Mouse (Mus musculus): ENCODE data around the gene Lpar5. TPM values are rescaled to one million over a fixed set of nuclear protein-coding genes. Genes with fewer than 3 reads are reported as not detected.
"Not testable (repeated sequence)": the region's sequence is repeated elsewhere in the genome, so short reads cannot be mapped to it uniquely, and the experiment has no call there.

Gene Lpar5
- polyA plus RNA-seq (2015; fragmentation: Nextera tagmentation; extraction: Ambion mirVana): 6.4 and 7.0 TPM in 2 replicates

GRCm38 (mm10) chr6:125067571-125067995 is at the start of gene Lpar5:
TSS of gene Lpar5 (plus strand) at chr6:125067920.
- no peak for TF ChIP-seq EP300 (optimal IDR thresholded peaks at IDR 0.05)
- TF ChIP-seq CTCF (IDR thresholded peaks at IDR 0.05; ENCODE audit: low read depth): no peak
- H3K36me3 ChIP-seq (ENCODE audit: control insufficient read depth, insufficient read depth, low read length): no peaks in the 10 kb centered on the region
- no peaks in the 10 kb centered on the region for H3K4me1 ChIP-seq (replicated peaks; ENCODE audit: control insufficient read depth, insufficient read depth)
- peak within 1 kb of the TSS; percentile 75 for H3K27ac ChIP-seq (replicated peaks)
- H3K27me3 ChIP-seq (ENCODE audit: control insufficient read depth, insufficient read depth, low read length): no peaks in the 10 kb centered on the region
- no peaks in the 10 kb centered on the region for H3K9me3 ChIP-seq (ENCODE audit: control insufficient read depth, low read length)
- DNase-seq (ENCODE audit: low spot score) (peak; percentile 59), ATAC-seq (ENCODE audit: low FRiP score, low TSS enrichment) (peak; percentile 68)
- H3K9ac ChIP-seq (ENCODE audit: low read length): peak within 1 kb of the TSS; percentile 27; the same call in 1 of the 2 replicates
- peak within 1 kb of the TSS; percentile 40 for H3K4me2 ChIP-seq (replicated peaks; ENCODE audit: low read depth)
- H3K4me3 ChIP-seq (ENCODE audit: low read depth, low read length): peak within 1 kb of the TSS; percentile 15; the same call in 1 of the 2 replicates
- WGBS: 35% methylated on average over 8 of the region's 8 CpGs

- ATAC-seq (ENCODE audit: low FRiP score, low TSS enrichment): peak; percentile 49; the same call in 1 of the 2 replicates
- not testable (repeated sequence) for H3K9ac ChIP-seq (ENCODE audit: low read length); H3K4me2 ChIP-seq (replicated peaks; ENCODE audit: low read depth); H3K27me3 ChIP-seq (ENCODE audit: control insufficient read depth, insufficient read depth, low read length); H3K9me3 ChIP-seq (ENCODE audit: control insufficient read depth, low read length); H3K27ac ChIP-seq (replicated peaks); H3K4me3 ChIP-seq (ENCODE audit: low read depth, low read length); H3K4me1 ChIP-seq (replicated peaks; ENCODE audit: control insufficient read depth, insufficient read depth)
- peak; percentile 93 for TF ChIP-seq CTCF (IDR thresholded peaks at IDR 0.05; ENCODE audit: low read depth)
- H3K36me3 ChIP-seq (ENCODE audit: control insufficient read depth, insufficient read depth, low read length): peaks cover 27% of the 10 kb centered on the region
- peak; percentile 81 for DNase-seq (ENCODE audit: low spot score)
- whole genome bisulfite sequencing: 28% methylated on average over 6 of the region's 9 CpGs
Measured at GRCm38 (mm10) chr6:125030532-125030931, 37.2 kb upstream of the Lpar5 start.

GRCm38 (mm10) chr6:125031604-125032003 is 36.1 kb upstream of the Lpar5 start:
- no peak for TF ChIP-seq CTCF (IDR thresholded peaks at IDR 0.05; ENCODE audit: low read depth)
- TF ChIP-seq EP300 (optimal IDR thresholded peaks at IDR 0.05): no peak
- H3K4me1 ChIP-seq (replicated peaks; ENCODE audit: control insufficient read depth, insufficient read depth): no peaks in the 10 kb centered on the region
- DNase-seq (ENCODE audit: low spot score) (no peak), ATAC-seq (ENCODE audit: low FRiP score, low TSS enrichment) (peak; percentile 45)
- H3K27ac ChIP-seq (replicated peaks): no peak overlapping the region
- peaks cover 30% of the 10 kb centered on the region for H3K36me3 ChIP-seq (ENCODE audit: control insufficient read depth, insufficient read depth, low read length)
- 83% methylated on average over 14 of the region's 16 CpGs for WGBS
- no peak overlapping the region for H3K4me3 ChIP-seq (ENCODE audit: low read depth, low read length)
- H3K9me3 ChIP-seq (ENCODE audit: control insufficient read depth, low read length): no peaks in the 10 kb centered on the region
- H3K27me3 ChIP-seq (ENCODE audit: control insufficient read depth, insufficient read depth, low read length): no peaks in the 10 kb centered on the region
- H3K4me2 ChIP-seq (replicated peaks; ENCODE audit: low read depth): no peak overlapping the region
- H3K9ac ChIP-seq (ENCODE audit: low read length): no peak overlapping the region

GRCm38 (mm10) chr6:125038666-125039065 is 29.1 kb upstream of the Lpar5 start:
- Histone ChIP-seq H3K9me3 (ENCODE audit: control insufficient read depth, low read length) (no peaks in the 10 kb centered on the region), H3K4me3 (ENCODE audit: low read depth, low read length) (no peak overlapping the region), H3K36me3 (ENCODE audit: control insufficient read depth, insufficient read depth, low read length) (peaks cover 13% of the 10 kb centered on the region), H3K27me3 (ENCODE audit: control insufficient read depth, insufficient read depth, low read length) (no peaks in the 10 kb centered on the region), H3K4me2 (replicated peaks; ENCODE audit: low read depth) (peak overlapping the region; percentile 54), H3K4me1 (replicated peaks; ENCODE audit: control insufficient read depth, insufficient read depth) (no peaks in the 10 kb centered on the region), H3K27ac (replicated peaks) (no peak overlapping the region), H3K9ac (ENCODE audit: low read length) (no peak overlapping the region)
- ATAC-seq (ENCODE audit: low FRiP score, low TSS enrichment) (no peak), DNase-seq (ENCODE audit: low spot score) (no peak)
- WGBS: 87% methylated on average over 4 of the region's 4 CpGs
- TF ChIP-seq EP300 (optimal IDR thresholded peaks at IDR 0.05): no peak
- no peak for TF ChIP-seq CTCF (IDR thresholded peaks at IDR 0.05; ENCODE audit: low read depth)

- H3K4me2 ChIP-seq (replicated peaks; ENCODE audit: low read depth): peak overlapping the region; percentile 54
- no peak for TF ChIP-seq CTCF (IDR thresholded peaks at IDR 0.05; ENCODE audit: low read depth)
- no peak for TF ChIP-seq EP300 (optimal IDR thresholded peaks at IDR 0.05)
- 5% methylated on average over 8 of the region's 8 CpGs for WGBS
Measured at GRCm38 (mm10) chr6:125039131-125039530, 28.6 kb upstream of the Lpar5 start.

GRCm38 (mm10) chr6:125039533-125040153 is 28.1 kb upstream of the Lpar5 start, which contains the start of gene Ing4:
TSS of gene Ing4 (plus strand) at chr6:125039760.
- Histone ChIP-seq H3K36me3 (ENCODE audit: control insufficient read depth, insufficient read depth, low read length) (peaks cover 17% of the 10 kb centered on the region), H3K9ac (ENCODE audit: low read length) (peak within 1 kb of the TSS; percentile 80), H3K27ac (replicated peaks) (peak within 1 kb of the TSS; percentile 77), H3K4me3 (ENCODE audit: low read depth, low read length) (peak within 1 kb of the TSS; percentile 69), H3K4me1 (replicated peaks; ENCODE audit: control insufficient read depth, insufficient read depth) (no peaks in the 10 kb centered on the region), H3K9me3 (ENCODE audit: control insufficient read depth, low read length) (no peaks in the 10 kb centered on the region), H3K4me2 (replicated peaks; ENCODE audit: low read depth) (peak within 1 kb of the TSS; percentile 63), H3K27me3 (ENCODE audit: control insufficient read depth, insufficient read depth, low read length) (no peaks in the 10 kb centered on the region)
- WGBS: 1% methylated on average over 26 of the region's 26 CpGs
- TF ChIP-seq EP300 (optimal IDR thresholded peaks at IDR 0.05) (no peak), CTCF (IDR thresholded peaks at IDR 0.05; ENCODE audit: low read depth) (no peak)
- ATAC-seq (ENCODE audit: low FRiP score, low TSS enrichment) (peak; percentile 92), DNase-seq (ENCODE audit: low spot score) (peak; percentile 89)

More at GRCm38 (mm10) chr6:125039131-125039530, 28.6 kb upstream of the Lpar5 start:
- ATAC-seq (ENCODE audit: low FRiP score, low TSS enrichment) (0 out of 2 replicates have a peak, but pooled peaks have one; percentile 4), DNase-seq (ENCODE audit: low spot score) (no peak)
- H3K4me3 ChIP-seq (ENCODE audit: low read depth, low read length): peak overlapping the region; percentile 69
- no peaks in the 10 kb centered on the region for H3K27me3 ChIP-seq (ENCODE audit: control insufficient read depth, insufficient read depth, low read length)
- peak overlapping the region; percentile 28; the same call in 1 of the 2 replicates for H3K9ac ChIP-seq (ENCODE audit: low read length)
- peaks cover 13% of the 10 kb centered on the region for H3K36me3 ChIP-seq (ENCODE audit: control insufficient read depth, insufficient read depth, low read length)
- no peaks in the 10 kb centered on the region for H3K4me1 ChIP-seq (replicated peaks; ENCODE audit: control insufficient read depth, insufficient read depth)
- H3K9me3 ChIP-seq (ENCODE audit: control insufficient read depth, low read length): no peaks in the 10 kb centered on the region
- peak overlapping the region; percentile 69; the same call in 1 of the 2 replicates for H3K27ac ChIP-seq (replicated peaks)

Measured in stomach, postnatal 0 days (tissue).